ENCODE assay signal across 8 mouse cellular contexts in genomic region chr19:46316846-46317545, GRCm38 (mm10). TPM values are rescaled to one million over a fixed set of nuclear protein-coding genes. Genes with fewer than 3 reads are reported as not detected.
DNase-seq lines count a peak whose midpoint lies in the region; ATAC-seq and TF ChIP-seq lines count a peak whose summit lies in the region.

No protein-coding gene starts in this region.

- no peak for ATAC-seq in kidney, embryonic 16.5 days (ENCODE audit: low FRiP score, low TSS enrichment)
- no peak for ATAC-seq in liver, embryonic 12.5 days

- TF ChIP-seq POLR2A in kidney, adult 2 months (IDR thresholded peaks at IDR 0.05; ENCODE audit: low read depth, low read length), result no peak
- TF ChIP-seq POLR2A in thymus, adult 2 months (IDR thresholded peaks at IDR 0.05; ENCODE audit: control insufficient read depth, extremely low read depth, insufficient read depth, low read length, poor library complexity), result no peak

- DNase-seq in kidney, adult 2 months, result no peak
- no peak for DNase-seq in forebrain, embryonic 10.5 days (ENCODE audit: extremely low spot score, low spot score)
- DNase-seq in induced T-regulatory cell, adult 2 months (ENCODE audit: low read depth), result peak; percentile 53
- DNase-seq in right cerebral cortex, postnatal 36 days (ENCODE audit: low spot score in 2 of 2), result peak; percentile 86 to 91
- no peak for DNase-seq in thymus, adult 2 months

- no peaks in the 10 kb centered on the region for H3K9me3 ChIP-seq in kidney, embryonic 16.5 days (ENCODE audit: low read length)
- H3K9me3 ChIP-seq in forebrain, embryonic 10.5 days, result no peaks in the 10 kb centered on the region
- no peaks in the 10 kb centered on the region for H3K9me3 ChIP-seq in liver, embryonic 12.5 days (replicated peaks)

- no peaks in the 10 kb centered on the region for H3K36me3 ChIP-seq in kidney, embryonic 16.5 days (ENCODE audit: insufficient read depth, low read length)
- no peaks in the 10 kb centered on the region for H3K36me3 ChIP-seq in kidney, adult 2 months (ENCODE audit: control insufficient read depth, insufficient read depth, low read length)
- no peaks in the 10 kb centered on the region for H3K36me3 ChIP-seq in forebrain, embryonic 10.5 days (replicated peaks)
- H3K36me3 ChIP-seq in liver, embryonic 12.5 days, result peaks cover 11% of the 10 kb centered on the region
- no peaks in the 10 kb centered on the region for H3K36me3 ChIP-seq in thymus, adult 2 months (ENCODE audit: control insufficient read depth, insufficient read depth, low read length)

- WGBS in kidney, embryonic 16.5 days, result 31% methylated on average over 15 of the region's 15 CpGs
- WGBS in kidney, adult 2 months, result 37% methylated on average over 15 of the region's 15 CpGs
- WGBS in forebrain, embryonic 10.5 days, result 38% methylated on average over 15 of the region's 15 CpGs
- WGBS in liver, embryonic 12.5 days (ENCODE audit: insufficient replicate concordance), result 43% methylated on average over 15 of the region's 15 CpGs
- 40% methylated on average over 15 of the region's 15 CpGs for WGBS in thymus, adult 2 months

- no peak overlapping the region for H3K27ac ChIP-seq in kidney, embryonic 16.5 days (ENCODE audit: low read length)
- no peak overlapping the region for H3K27ac ChIP-seq in kidney, adult 2 months (ENCODE audit: insufficient read depth, low read depth, low read length)
- no peak overlapping the region for H3K27ac ChIP-seq in brown adipose tissue, adult 24 weeks (replicated peaks; ENCODE audit: low read depth, low read length)
- H3K27ac ChIP-seq in forebrain, embryonic 10.5 days, result no peak overlapping the region
- H3K27ac ChIP-seq in liver, embryonic 12.5 days, result peak overlapping the region; percentile 94
- H3K27ac ChIP-seq in thymus, adult 2 months (ENCODE audit: control insufficient read depth, insufficient read depth, low read length), result no peak overlapping the region

- no peak for TF ChIP-seq CTCF in kidney, adult 2 months (conservative IDR thresholded peaks at IDR 0.05; ENCODE audit: insufficient read depth, insufficient read length, low read depth, low read length)
- no peak for TF ChIP-seq CTCF in thymus, adult 2 months (IDR thresholded peaks at IDR 0.05; ENCODE audit: borderline replicate concordance, control insufficient read depth, extremely low read depth, insufficient read depth, low read length, poor library complexity)

- peaks cover 14% of the 10 kb centered on the region; the same call in 1 of the 2 replicates for H3K4me1 ChIP-seq in kidney, embryonic 16.5 days (ENCODE audit: insufficient read depth, low read length)
- no peaks in the 10 kb centered on the region for H3K4me1 ChIP-seq in kidney, adult 2 months (ENCODE audit: control insufficient read depth, insufficient read depth, low read length)
- no peaks in the 10 kb centered on the region for H3K4me1 ChIP-seq in brown adipose tissue, adult 24 weeks (ENCODE audit: control insufficient read depth, insufficient read depth, insufficient read length, low read length)
- peaks cover 64% of the 10 kb centered on the region for H3K4me1 ChIP-seq in forebrain, embryonic 10.5 days
- peaks cover 74% of the 10 kb centered on the region for H3K4me1 ChIP-seq in liver, embryonic 12.5 days
- H3K4me1 ChIP-seq in thymus, adult 2 months (replicated peaks; ENCODE audit: control insufficient read depth, insufficient read depth, low read length), result peaks cover 9% of the 10 kb centered on the region

- no peak overlapping the region; the same call in 1 of the 2 replicates for H3K9ac ChIP-seq in kidney, embryonic 16.5 days (replicated peaks; ENCODE audit: low read length)
- H3K9ac ChIP-seq in liver, embryonic 12.5 days, result peak overlapping the region; percentile 56

- peak overlapping the region; percentile 78 for H3K4me2 ChIP-seq in kidney, embryonic 16.5 days (replicated peaks; ENCODE audit: low read depth, low read length)
- peak overlapping the region; percentile 91 for H3K4me2 ChIP-seq in liver, embryonic 12.5 days

- peaks cover 90% of the 10 kb centered on the region for H3K27me3 ChIP-seq in kidney, embryonic 16.5 days (ENCODE audit: insufficient read depth, low read length)
- no peaks in the 10 kb centered on the region for H3K27me3 ChIP-seq in kidney, adult 2 months (replicated peaks; ENCODE audit: control insufficient read depth, insufficient read depth, low read length)
- H3K27me3 ChIP-seq in forebrain, embryonic 10.5 days (ENCODE audit: poor library complexity, severe bottlenecking), result peaks cover 98% of the 10 kb centered on the region
- peaks cover 89% of the 10 kb centered on the region for H3K27me3 ChIP-seq in liver, embryonic 12.5 days (replicated peaks)
- H3K27me3 ChIP-seq in thymus, adult 2 months (ENCODE audit: control insufficient read depth, insufficient read depth, low read length), result peaks cover 31% of the 10 kb centered on the region

- H3K4me3 ChIP-seq in kidney, embryonic 16.5 days (ENCODE audit: low read length), result peak overlapping the region; percentile 47
- H3K4me3 ChIP-seq in kidney, adult 2 months (ENCODE audit: insufficient read depth, low read depth, low read length), result no peak overlapping the region
- peak overlapping the region; percentile 31; the same call in 1 of the 2 replicates for H3K4me3 ChIP-seq in brown adipose tissue, adult 24 weeks (ENCODE audit: insufficient read depth, low read depth, low read length)
- H3K4me3 ChIP-seq in forebrain, embryonic 10.5 days, result peak overlapping the region; percentile 46
- peak overlapping the region; percentile 55 for H3K4me3 ChIP-seq in liver, embryonic 12.5 days
- H3K4me3 ChIP-seq in thymus, adult 2 months (ENCODE audit: control insufficient read depth, insufficient read depth, low read length), result no peak overlapping the region

RNA-seq across cellular contexts. Expression of gene Psd, which starts 10.0 kb away (rescaled TPM):
- 4.5 and 5.4 TPM in 2 replicates for polyA plus RNA-seq in kidney, embryonic 16.5 days (2015; fragmentation: Nextera tagmentation; extraction: Ambion mirVana)
- polyA plus RNA-seq in kidney, adult 2 months (2012; rRNA removed), result 1.9 and 2.7 TPM in 2 replicates
- 1.4 TPM in 1 of 2 replicates, not detected in the other for polyA plus RNA-seq in brown adipose tissue, adult 24 weeks (2012; ENCODE audit: insufficient read depth, insufficient read length, missing spikeins)
- 2.8 and 2.9 TPM in 2 replicates for polyA plus RNA-seq in forebrain, embryonic 10.5 days (2016; fragmentation: Nextera tagmentation; extraction: Ambion mirVana)
- 10.7 and 11.3 TPM in 2 replicates for polyA plus RNA-seq in liver, embryonic 12.5 days (2016; fragmentation: Nextera tagmentation; extraction: Ambion mirVana)
- polyA plus RNA-seq in thymus, adult 2 months (2012; rRNA removed), result 1.5 and 1.6 TPM in 2 replicates

RNA-seq across cellular contexts. Expression of gene Fbxl15, which starts 11.0 kb away (rescaled TPM):
- polyA plus RNA-seq in kidney, embryonic 16.5 days (2015; fragmentation: Nextera tagmentation; extraction: Ambion mirVana), result 22.4 and 26.0 TPM in 2 replicates
- polyA plus RNA-seq in kidney, adult 2 months (2012; rRNA removed), result 26.1 and 35.8 TPM in 2 replicates
- polyA plus RNA-seq in brown adipose tissue, adult 24 weeks (2012; ENCODE audit: insufficient read depth, insufficient read length, missing spikeins), result 5.9 and 8.9 TPM in 2 replicates
- polyA plus RNA-seq in forebrain, embryonic 10.5 days (2016; fragmentation: Nextera tagmentation; extraction: Ambion mirVana), result 17.9 and 18.0 TPM in 2 replicates
- polyA plus RNA-seq in liver, embryonic 12.5 days (2016; fragmentation: Nextera tagmentation; extraction: Ambion mirVana), result 13.4 and 13.5 TPM in 2 replicates
- polyA plus RNA-seq in thymus, adult 2 months (2012; rRNA removed), result 13.5 and 15.2 TPM in 2 replicates

RNA-seq across cellular contexts. Expression of gene Nfkb2, which starts 12.9 kb away (rescaled TPM):
- 9.7 and 11.5 TPM in 2 replicates for polyA plus RNA-seq in kidney, embryonic 16.5 days (2015; fragmentation: Nextera tagmentation; extraction: Ambion mirVana)
- polyA plus RNA-seq in kidney, adult 2 months (2012; rRNA removed), result 21.6 and 25.4 TPM in 2 replicates
- 8.2 and 9.2 TPM in 2 replicates for polyA plus RNA-seq in brown adipose tissue, adult 24 weeks (2012; ENCODE audit: insufficient read depth, insufficient read length, missing spikeins)
- polyA plus RNA-seq in forebrain, embryonic 10.5 days (2016; fragmentation: Nextera tagmentation; extraction: Ambion mirVana), result 3.8 and 3.9 TPM in 2 replicates
- 5.6 and 6.1 TPM in 2 replicates for polyA plus RNA-seq in liver, embryonic 12.5 days (2016; fragmentation: Nextera tagmentation; extraction: Ambion mirVana)
- polyA plus RNA-seq in thymus, adult 2 months (2012; rRNA removed), result 107 and 122 TPM in 2 replicates

RNA-seq across cellular contexts. Expression of gene Cuedc2, which starts 21.5 kb away (rescaled TPM):
- 188 and 198 TPM in 2 replicates for polyA plus RNA-seq in kidney, embryonic 16.5 days (2015; fragmentation: Nextera tagmentation; extraction: Ambion mirVana)
- polyA plus RNA-seq in kidney, adult 2 months (2012; rRNA removed), result 69.8 and 72.0 TPM in 2 replicates
- polyA plus RNA-seq in brown adipose tissue, adult 24 weeks (2012; ENCODE audit: insufficient read depth, insufficient read length, missing spikeins), result 61.9 and 67.2 TPM in 2 replicates
- polyA plus RNA-seq in forebrain, embryonic 10.5 days (2016; fragmentation: Nextera tagmentation; extraction: Ambion mirVana), result 206 and 224 TPM in 2 replicates
- 97.6 and 99.1 TPM in 2 replicates for polyA plus RNA-seq in liver, embryonic 12.5 days (2016; fragmentation: Nextera tagmentation; extraction: Ambion mirVana)
- polyA plus RNA-seq in thymus, adult 2 months (2012; rRNA removed), result 85.4 and 105 TPM in 2 replicates

RNA-seq across cellular contexts. Expression of gene Mfsd13a, which starts 23.9 kb away (rescaled TPM):
- 14.7 and 16.9 TPM in 2 replicates for polyA plus RNA-seq in kidney, embryonic 16.5 days (2015; fragmentation: Nextera tagmentation; extraction: Ambion mirVana)
- polyA plus RNA-seq in kidney, adult 2 months (2012; rRNA removed), result 34.7 and 43.8 TPM in 2 replicates
- polyA plus RNA-seq in brown adipose tissue, adult 24 weeks (2012; ENCODE audit: insufficient read depth, insufficient read length, missing spikeins), result 1.0 and 2.6 TPM in 2 replicates
- polyA plus RNA-seq in forebrain, embryonic 10.5 days (2016; fragmentation: Nextera tagmentation; extraction: Ambion mirVana), result 12.5 and 13.3 TPM in 2 replicates
- polyA plus RNA-seq in liver, embryonic 12.5 days (2016; fragmentation: Nextera tagmentation; extraction: Ambion mirVana), result 13.2 and 14.5 TPM in 2 replicates
- 16.8 and 20.6 TPM in 2 replicates for polyA plus RNA-seq in thymus, adult 2 months (2012; rRNA removed)

Comparison
In these comparisons a context has a peak if more than half of its experiments do, and no peak if none do; other contexts are left out.
1. H3K4me3 ChIP-seq: peak in kidney, embryonic 16.5 days (single experiment), brown adipose tissue, adult 24 weeks (single experiment), forebrain, embryonic 10.5 days (single experiment) and liver, embryonic 12.5 days (single experiment); none in kidney, adult 2 months (single experiment) and thymus, adult 2 months (single experiment).
2. DNase-seq: peak in induced T-regulatory cell, adult 2 months (single experiment) and right cerebral cortex, postnatal 36 days (2 of 2); none in kidney, adult 2 months (single experiment), forebrain, embryonic 10.5 days (single experiment) and thymus, adult 2 months (single experiment).